Mouse (Mus musculus) midbrain, embryonic 16.5 days (tissue): ENCODE measurements around the gene Gm18336. TPM values are rescaled to one million over a fixed set of nuclear protein-coding genes. Genes with fewer than 3 reads are reported as not detected.
A peak's percentile ranks its signal among the peaks of the same experiment; 100 is the strongest.

Source experiments
- ATAC-seq: fragments of 200-750 bp; cut with Nextera tagmentation; 2 replicates; pipeline ENCODE4 v1.8.0; 2017; ENCODE audit warnings: moderate TSS enrichment
- H3K27ac ChIP-seq: fragments of 300-500 bp; sonication (generic); 2 replicates; pipeline ENCODE4 v1.5.1; 2014; ENCODE audit warnings: mild to moderate bottlenecking, low read length, mixed read lengths
- H3K27me3 ChIP-seq: fragments of 300-500 bp; sonication (generic); 2 replicates; pipeline ENCODE4 v1.6.1; 2014; ENCODE audit warnings: low read depth, low read length, mixed read lengths; ENCODE audit not compliant: control insufficient read depth, insufficient read depth
- H3K36me3 ChIP-seq: fragments of 300-500 bp; sonication (generic); 2 replicates; pipeline ENCODE4 v1.6.1; 2014; ENCODE audit warnings: mild to moderate bottlenecking, low read length, moderate library complexity, mixed read lengths; ENCODE audit not compliant: control insufficient read depth, insufficient read depth
- H3K4me1 ChIP-seq: fragments of 300-500 bp; sonication (generic); 2 replicates; pipeline ENCODE4 v1.6.1; 2014; ENCODE audit warnings: mild to moderate bottlenecking, low read length, mixed read lengths; ENCODE audit not compliant: control insufficient read depth, insufficient read depth
- H3K4me2 ChIP-seq: fragments of 300-500 bp; sonication (generic); 2 replicates; pipeline ENCODE4 v1.6.1; 2014; ENCODE audit warnings: mild to moderate bottlenecking, low read length, mixed read lengths
- H3K4me3 ChIP-seq: fragments of 300-500 bp; sonication (generic); 2 replicates; pipeline ENCODE4 v1.5.1; 2014; ENCODE audit warnings: low read depth, mild to moderate bottlenecking, low read length, moderate library complexity, mixed read lengths
- H3K9ac ChIP-seq: fragments of 300-500 bp; sonication (generic); 2 replicates; pipeline ENCODE4 v1.6.1; 2014; ENCODE audit warnings: low read depth, low read length, mixed read lengths
- H3K9me3 ChIP-seq: fragments of 300-500 bp; sonication (generic); replicated peaks from 2 replicates; pipeline ENCODE4 v1.6.1; 2014; ENCODE audit warnings: mild to moderate bottlenecking, low read length, mixed read lengths; ENCODE audit not compliant: control insufficient read depth, poor library complexity, severe bottlenecking
- WGBS: fragments of 180-500 bp; shearing (Covaris S2); extraction: QIAGEN DNeasy Blood & Tissue Kit; methylation state at CpG from one replicate; pipeline ENCODE4 v1.1.7; 2014; 5-methylcytosine and 5-hydroxymethylcytosine counted together
- polyA plus RNA-seq: library from polyadenylated mRNA; unstranded; fragments of >200 nt; fragmentation: Nextera tagmentation; extraction: Ambion mirVana; gene quantifications from 2 replicates; pipeline ENCODE4 v1.2.1, GENCODE M21; 2015

Gene Gm18336
- polyA plus RNA-seq, 1 experiment from 2014 or later: 0.08 TPM

DNA sequence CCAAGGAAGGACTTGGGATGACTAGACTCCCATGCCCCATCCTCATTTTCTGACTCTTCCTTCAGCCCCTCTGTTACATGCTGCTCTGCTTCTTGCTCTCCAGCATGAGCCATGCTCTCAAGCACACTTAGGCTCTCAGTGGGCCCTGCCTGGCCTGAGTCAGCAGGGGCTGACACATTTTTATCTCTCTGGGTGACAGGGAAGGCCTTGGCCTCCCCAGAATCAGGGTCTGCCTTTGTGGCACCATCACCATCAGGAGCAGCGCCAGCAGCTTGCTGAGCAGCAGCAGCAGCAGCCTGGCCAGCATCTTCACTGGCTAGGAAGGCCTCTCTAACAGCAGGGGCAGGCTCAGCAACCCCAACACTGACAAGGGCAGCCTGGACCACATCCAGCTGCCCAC is 2.1 kb downstream of the Gm18336 start:
- H3K27me3 ChIP-seq: no peaks in the 10 kb centered on the region
- WGBS: 70% methylated on average over 1 of the region's 1 CpGs
- no peak for ATAC-seq

DNA sequence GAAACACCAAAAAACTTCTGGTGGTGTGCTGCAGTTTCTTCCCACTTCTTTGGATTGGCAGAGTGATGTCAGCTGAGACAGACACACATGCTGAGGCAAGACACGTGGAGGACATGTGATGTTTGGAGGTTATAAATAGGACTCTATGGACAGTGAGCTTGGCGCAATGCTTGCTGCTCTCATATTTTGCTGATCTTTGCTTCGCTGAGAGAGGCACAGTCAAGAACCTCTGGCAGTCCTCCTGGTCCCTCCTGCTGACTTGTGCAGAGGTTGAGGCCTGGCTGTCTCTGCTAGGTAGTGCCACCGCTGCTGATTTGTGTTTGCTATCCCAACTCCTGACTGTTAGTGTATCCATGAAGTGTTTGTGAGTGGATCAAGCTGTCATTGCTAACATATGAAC is 7.1 kb downstream of the Gm18336 start:
- Histone ChIP-seq H3K4me2 (no peak overlapping the region), H3K27ac (no peak overlapping the region), H3K4me3 (no peak overlapping the region), H3K36me3 (no peaks in the 10 kb centered on the region), H3K9ac (no peak overlapping the region), H3K4me1 (no peaks in the 10 kb centered on the region), H3K27me3 (no peaks in the 10 kb centered on the region), H3K9me3 (no peaks in the 10 kb centered on the region)
- WGBS: 89% methylated on average over 4 of the region's 4 CpGs
- no peak for ATAC-seq

More for the DNA sequence above, 2.1 kb downstream of the Gm18336 start:
- no peaks in the 10 kb centered on the region for H3K36me3 ChIP-seq
- H3K4me1 ChIP-seq: no peaks in the 10 kb centered on the region
- no peaks in the 10 kb centered on the region for H3K9me3 ChIP-seq
- no peak overlapping the region for H3K9ac ChIP-seq
- no peak overlapping the region for H3K4me2 ChIP-seq
- no peak overlapping the region for H3K27ac ChIP-seq
- no peak overlapping the region for H3K4me3 ChIP-seq

DNA sequence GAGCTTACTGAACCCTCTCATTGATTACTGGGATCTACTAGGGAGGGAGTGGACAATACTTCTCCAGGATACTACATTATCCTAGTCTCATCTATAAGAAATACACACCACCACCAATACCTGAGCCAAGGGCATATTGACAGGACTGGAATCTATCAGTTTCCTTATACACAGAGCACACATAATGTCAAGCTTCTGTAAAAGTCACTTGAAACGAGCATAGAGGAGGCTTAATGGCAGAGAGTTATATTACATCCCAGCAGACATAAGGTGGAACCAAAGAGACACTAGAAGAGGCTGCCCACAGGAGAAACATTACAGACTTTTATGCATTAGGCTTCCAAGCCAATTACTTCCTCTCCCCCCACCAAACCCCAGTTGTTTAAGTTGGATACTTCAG is 13.6 kb downstream of the Gm18336 start:
- peak overlapping the region; percentile 82 for H3K27ac ChIP-seq
- peak; percentile 64; the same call in 1 of the 2 replicates for ATAC-seq
- WGBS: 28% methylated on average over 1 of the region's 1 CpGs

DNA sequence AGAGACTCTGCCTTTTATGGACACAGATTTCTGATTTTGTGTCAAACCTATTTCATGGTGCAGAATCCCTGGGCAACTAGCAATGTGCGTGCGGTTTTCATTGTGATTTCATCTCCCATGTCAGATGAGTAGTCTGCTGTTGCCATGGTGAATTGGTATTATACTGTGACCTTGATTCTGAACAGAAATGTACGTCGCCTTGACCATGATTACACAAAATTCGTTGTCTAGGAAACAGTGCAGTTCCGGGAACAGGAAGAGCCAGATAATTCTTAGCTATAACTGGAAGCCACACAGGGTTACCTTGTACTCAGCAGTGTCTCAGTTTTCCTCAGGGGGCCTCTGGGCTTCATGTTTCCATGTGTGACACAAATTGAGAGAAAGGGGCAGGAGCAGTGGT is 14.1 kb downstream of the Gm18336 start:
- Histone ChIP-seq H3K27ac (peak overlapping the region; percentile 82), H3K36me3 (no peaks in the 10 kb centered on the region), H3K4me3 (no peak overlapping the region), H3K9ac (no peak overlapping the region), H3K9me3 (no peaks in the 10 kb centered on the region), H3K4me2 (peak overlapping the region; percentile 14; the same call in 1 of the 2 replicates), H3K27me3 (no peaks in the 10 kb centered on the region), H3K4me1 (peaks cover 8% of the 10 kb centered on the region)
- ATAC-seq: peak; percentile 95
- WGBS: 36% methylated on average over 6 of the region's 6 CpGs

More for the DNA sequence above, 13.6 kb downstream of the Gm18336 start:
- Histone ChIP-seq H3K4me1 (peaks cover 8% of the 10 kb centered on the region), H3K9ac (no peak overlapping the region), H3K27me3 (no peaks in the 10 kb centered on the region), H3K4me3 (no peak overlapping the region), H3K9me3 (no peaks in the 10 kb centered on the region), H3K4me2 (peak overlapping the region; percentile 14; the same call in 1 of the 2 replicates), H3K36me3 (no peaks in the 10 kb centered on the region)

DNA sequence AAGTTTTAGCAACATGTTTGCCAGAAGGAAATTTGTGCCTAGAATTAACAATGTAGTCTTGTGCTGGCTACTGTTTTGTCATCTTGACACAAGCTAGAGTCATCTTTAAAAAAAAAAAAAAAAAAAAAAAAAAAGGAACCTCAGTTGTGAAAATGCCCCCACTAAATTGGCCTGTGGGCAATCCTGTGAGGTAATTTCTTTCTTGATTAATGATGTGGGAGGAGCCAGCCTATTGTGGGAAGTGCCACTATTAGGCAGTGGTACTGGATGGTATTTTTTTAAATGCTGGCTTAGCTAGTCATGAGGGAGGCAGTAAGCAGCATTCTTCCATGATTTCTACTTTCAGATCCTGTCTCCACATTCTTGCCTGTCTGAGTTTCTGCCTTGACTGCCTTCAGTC is 35.2 kb downstream of the Gm18336 start:
- Histone ChIP-seq H3K27me3 (no peaks in the 10 kb centered on the region), H3K9me3 (no peaks in the 10 kb centered on the region), H3K9ac (no peak overlapping the region), H3K36me3 (0 out of 2 replicates have a peak, but pooled peaks cover 2% of the 10 kb centered on the region), H3K4me3 (no peak overlapping the region), H3K4me1 (no peaks in the 10 kb centered on the region), H3K4me2 (no peak overlapping the region), H3K27ac (no peak overlapping the region)
- no peak for ATAC-seq

DNA sequence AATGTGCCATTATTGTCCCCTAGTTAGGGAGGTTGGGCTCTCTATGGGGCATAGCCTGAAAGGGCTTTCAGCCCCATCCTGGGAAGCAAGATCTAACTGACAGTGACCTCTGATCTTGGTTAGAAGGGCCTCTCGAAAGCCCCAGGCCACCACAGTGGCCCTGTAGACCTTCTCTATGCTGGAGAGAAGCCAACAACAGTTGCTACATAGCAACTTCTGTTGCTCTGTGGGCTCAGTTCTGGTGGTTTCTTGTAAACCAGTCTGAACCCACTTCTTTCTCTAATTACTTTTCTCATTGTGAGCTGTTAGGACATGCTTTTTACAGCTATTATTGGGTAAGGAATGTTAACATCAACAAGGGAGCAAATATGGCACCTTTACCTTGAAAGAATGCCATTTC is 41.8 kb downstream of the Gm18336 start:
- Histone ChIP-seq H3K36me3 (peaks cover 32% of the 10 kb centered on the region), H3K4me2 (no peak overlapping the region), H3K9ac (no peak overlapping the region), H3K4me3 (no peak overlapping the region), H3K27ac (no peak overlapping the region), H3K4me1 (no peaks in the 10 kb centered on the region), H3K9me3 (0 out of 2 replicates have a peak, but pooled peaks cover 3% of the 10 kb centered on the region), H3K27me3 (no peaks in the 10 kb centered on the region)
- no peak for ATAC-seq
- 65% methylated on average over 1 of the region's 1 CpGs for WGBS

DNA sequence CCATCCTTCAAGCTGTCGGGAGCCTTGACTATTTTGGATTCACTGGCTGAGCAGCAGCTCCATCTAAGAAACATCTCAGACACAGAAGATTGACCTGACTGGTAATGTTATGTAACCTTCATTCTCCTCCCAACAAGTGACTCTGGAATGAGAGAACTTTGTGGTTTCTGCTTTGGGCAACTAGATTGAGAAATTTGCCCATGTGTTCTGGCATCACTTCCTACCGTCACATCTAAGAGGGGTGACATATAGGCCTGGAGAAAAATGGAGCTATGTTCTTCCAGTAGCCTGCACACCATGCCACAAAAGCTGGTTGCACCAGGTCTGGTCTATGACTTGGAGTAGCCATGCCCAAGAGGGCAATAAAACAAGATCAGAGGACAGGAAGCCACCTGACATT is 42.4 kb downstream of the Gm18336 start:
- Histone ChIP-seq H3K27ac (no peak overlapping the region), H3K9me3 (0 out of 2 replicates have a peak, but pooled peaks cover 3% of the 10 kb centered on the region), H3K27me3 (no peaks in the 10 kb centered on the region), H3K4me2 (no peak overlapping the region), H3K4me3 (no peak overlapping the region), H3K36me3 (peaks cover 35% of the 10 kb centered on the region), H3K4me1 (no peaks in the 10 kb centered on the region), H3K9ac (no peak overlapping the region)
- no peak for ATAC-seq
- WGBS: 91% methylated on average over 2 of the region's 2 CpGs

Other genes with a start within 250 kb of the Gm18336 start
- gene Xlr5b, start 249.9 kb downstream of the Gm18336 start, polyA plus RNA-seq: not detected in 2 replicates
- 1.6 and 2.1 TPM in 2 replicates for gene DXBay18, start 249.3 kb downstream of the Gm18336 start, polyA plus RNA-seq
- not detected in 2 replicates for gene Spin2d, start 221.7 kb downstream of the Gm18336 start, polyA plus RNA-seq
- 13.1 and 13.7 TPM in 2 replicates for gene Xlr3b, start 206.5 kb downstream of the Gm18336 start, polyA plus RNA-seq
- 0.48 and 0.80 TPM in 2 replicates for gene Xlr4b, start 184.4 kb downstream of the Gm18336 start, polyA plus RNA-seq
- 35.1 and 37.5 TPM in 2 replicates for gene F8a, start 170.4 kb downstream of the Gm18336 start, polyA plus RNA-seq
- gene Xlr4c, start 155.6 kb downstream of the Gm18336 start, polyA plus RNA-seq: 0.32 TPM in 1 of 2 replicates, not detected in the other
- not detected in 2 replicates for gene Xlr3c, start 133.3 kb downstream of the Gm18336 start, polyA plus RNA-seq
- not detected in 2 replicates for gene Xlr5a, start 105.8 kb downstream of the Gm18336 start, polyA plus RNA-seq
- gene Xlr5c, start 105.8 kb downstream of the Gm18336 start, polyA plus RNA-seq: not detected in 2 replicates
- gene Gm45015, start 61.9 kb downstream of the Gm18336 start, polyA plus RNA-seq: not detected in 2 replicates
- gene Zfp275, start 56.1 kb downstream of the Gm18336 start, polyA plus RNA-seq: 10.8 and 11.0 TPM in 2 replicates
- 2.2 and 2.5 TPM in 2 replicates for gene Zfp92, start 12.4 kb upstream of the Gm18336 start, polyA plus RNA-seq
- gene Trex2, start 36.6 kb upstream of the Gm18336 start, polyA plus RNA-seq: not detected in 2 replicates
- 68.9 and 70.9 TPM in 2 replicates for gene Haus7, start 60.3 kb upstream of the Gm18336 start, polyA plus RNA-seq
- 16.5 and 17.9 TPM in 2 replicates for gene Bgn, start 84.9 kb upstream of the Gm18336 start, polyA plus RNA-seq
- 7.9 and 8.0 TPM in 2 replicates for gene Atp2b3, start 104.3 kb upstream of the Gm18336 start, polyA plus RNA-seq
- gene Dusp9, start 240.7 kb upstream of the Gm18336 start, polyA plus RNA-seq: 0.21 and 0.22 TPM in 2 replicates